Mouse (Mus musculus) intestine, postnatal 0 days (tissue): ENCODE results near the gene Tas2r134. TPM values are rescaled to one million over a fixed set of nuclear protein-coding genes. Genes with fewer than 3 reads are reported as not detected.

Source experiments
- ATAC-seq: fragments of 200-750 bp; cut with Nextera tagmentation; 2 replicates; pipeline ENCODE4 v1.8.0; 2017; ENCODE audit warnings: mild to moderate bottlenecking, moderate TSS enrichment, moderate library complexity
- H3K27ac ChIP-seq: fragments of 300-500 bp; sonication (generic); 2 replicates; pipeline ENCODE4 v1.5.1; 2014; ENCODE audit warnings: mild to moderate bottlenecking, low read depth, low read length, moderate library complexity
- H3K27me3 ChIP-seq: fragments of 300-500 bp; sonication (generic); replicated peaks from 2 replicates; pipeline ENCODE4 v1.6.1; 2014; ENCODE audit warnings: low read length, mixed read lengths; ENCODE audit not compliant: control insufficient read depth, insufficient read depth
- H3K36me3 ChIP-seq: fragments of 300-500 bp; sonication (generic); 2 replicates; pipeline ENCODE4 v1.6.1; 2014; ENCODE audit warnings: mild to moderate bottlenecking, moderate library complexity; ENCODE audit not compliant: control insufficient read depth, insufficient read depth
- H3K4me1 ChIP-seq: fragments of 300-500 bp; sonication (generic); replicated peaks from 2 replicates; pipeline ENCODE4 v1.6.1; 2014; ENCODE audit warnings: antibody characterized with exemption, low read length, mixed read lengths; ENCODE audit not compliant: control insufficient read depth, insufficient read depth
- H3K4me2 ChIP-seq: fragments of 300-500 bp; sonication (generic); replicated peaks from 2 replicates; pipeline ENCODE4 v1.6.1; 2014; ENCODE audit warnings: low read depth, mild to moderate bottlenecking, moderate library complexity
- H3K4me3 ChIP-seq: fragments of 300-500 bp; sonication (generic); 2 replicates; pipeline ENCODE4 v1.5.1; 2014; ENCODE audit warnings: low read depth, low read length
- H3K9ac ChIP-seq: fragments of 300-500 bp; sonication (generic); 2 replicates; pipeline ENCODE4 v1.6.1; 2014; ENCODE audit warnings: mild to moderate bottlenecking, low read depth, low read length
- H3K9me3 ChIP-seq: fragments of 300-500 bp; sonication (generic); 2 replicates; pipeline ENCODE4 v1.6.1; 2016; ENCODE audit warnings: mixed run types; ENCODE audit not compliant: control insufficient read depth
- CTCF ChIP-seq: sonication (generic); IDR thresholded peaks from 2 replicates; pipeline ENCODE4 v1.5.1; 2016; ENCODE audit warnings: low read depth, mild to moderate bottlenecking, control low read depth, antibody characterized with exemption, moderate library complexity
- WGBS: fragments of 180-500 bp; shearing (Covaris S2); extraction: QIAGEN DNeasy Blood & Tissue Kit; methylation state at CpG from one replicate; pipeline ENCODE4 v1.1.7; 2014; 5-methylcytosine and 5-hydroxymethylcytosine counted together
- polyA plus RNA-seq: library from polyadenylated mRNA; unstranded; fragments of >200 nt; fragmentation: Nextera tagmentation; extraction: Ambion mirVana; gene quantifications from 2 replicates; pipeline ENCODE4 v1.2.1, GENCODE M21; 2015

Gene Tas2r134
- not detected in 2 replicates for polyA plus RNA-seq

DNA sequence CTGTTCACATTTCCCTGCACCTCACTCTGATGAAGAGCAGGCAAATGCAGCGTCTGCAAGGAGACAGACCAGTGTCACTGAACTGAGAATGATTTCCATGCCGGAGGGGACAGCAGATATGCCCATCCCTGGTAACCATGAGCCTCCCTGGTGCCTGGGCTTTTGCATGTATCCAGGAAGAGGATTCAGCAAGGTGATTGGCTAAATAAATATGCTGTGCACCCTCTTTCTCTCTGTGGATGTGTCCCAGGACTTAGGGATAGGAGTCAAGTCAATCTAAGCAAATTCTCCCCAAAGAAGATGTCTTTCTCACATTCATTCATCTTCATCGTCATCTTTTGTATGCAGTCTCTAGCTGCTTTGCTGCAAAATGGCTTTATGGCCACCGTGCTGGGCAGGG is at the start of gene Tas2r134:
Gene Tas2r134 (plus strand): TSS at position 301 of the 400 bp plus-strand sequence.
- Histone ChIP-seq H3K9ac (no peak within 1 kb of the TSS), H3K27me3 (no peaks in the 10 kb centered on the region), H3K27ac (no peak within 1 kb of the TSS), H3K36me3 (no peaks in the 10 kb centered on the region), H3K9me3 (no peaks in the 10 kb centered on the region), H3K4me2 (no peak within 1 kb of the TSS), H3K4me1 (no peaks in the 10 kb centered on the region), H3K4me3 (no peak within 1 kb of the TSS)
- 79% methylated on average over 4 of the region's 4 CpGs for WGBS
- TF ChIP-seq CTCF, result no peak
- no peak for ATAC-seq

DNA sequence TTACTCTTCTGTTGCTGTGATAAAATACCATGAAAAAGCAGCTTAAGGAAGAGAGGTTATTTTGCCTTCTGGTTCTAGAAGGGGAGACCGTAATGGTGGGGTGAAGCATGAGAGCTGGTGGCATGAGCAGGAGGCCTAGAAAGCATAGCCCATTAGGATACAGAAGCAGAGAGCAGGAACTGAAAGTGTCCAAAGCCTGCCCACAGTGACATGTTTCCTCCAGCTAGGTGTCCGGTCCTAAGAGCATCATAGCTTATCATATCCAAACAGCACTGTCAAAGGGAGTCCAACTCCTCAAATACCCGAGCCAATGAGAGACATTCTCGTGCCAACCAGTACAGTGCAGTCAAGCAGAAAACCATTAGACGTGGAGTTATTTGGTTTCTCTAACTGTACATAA is 47.5 kb upstream of the Tas2r134 start:
- Histone ChIP-seq H3K4me3 (no peak overlapping the region), H3K4me2 (no peak overlapping the region), H3K27me3 (no peaks in the 10 kb centered on the region), H3K9me3 (no peaks in the 10 kb centered on the region), H3K4me1 (no peaks in the 10 kb centered on the region), H3K36me3 (no peaks in the 10 kb centered on the region), H3K9ac (no peak overlapping the region), H3K27ac (no peak overlapping the region)
- TF ChIP-seq CTCF, result no peak
- ATAC-seq, result no peak
- 80% methylated on average over 5 of the region's 5 CpGs for WGBS

DNA sequence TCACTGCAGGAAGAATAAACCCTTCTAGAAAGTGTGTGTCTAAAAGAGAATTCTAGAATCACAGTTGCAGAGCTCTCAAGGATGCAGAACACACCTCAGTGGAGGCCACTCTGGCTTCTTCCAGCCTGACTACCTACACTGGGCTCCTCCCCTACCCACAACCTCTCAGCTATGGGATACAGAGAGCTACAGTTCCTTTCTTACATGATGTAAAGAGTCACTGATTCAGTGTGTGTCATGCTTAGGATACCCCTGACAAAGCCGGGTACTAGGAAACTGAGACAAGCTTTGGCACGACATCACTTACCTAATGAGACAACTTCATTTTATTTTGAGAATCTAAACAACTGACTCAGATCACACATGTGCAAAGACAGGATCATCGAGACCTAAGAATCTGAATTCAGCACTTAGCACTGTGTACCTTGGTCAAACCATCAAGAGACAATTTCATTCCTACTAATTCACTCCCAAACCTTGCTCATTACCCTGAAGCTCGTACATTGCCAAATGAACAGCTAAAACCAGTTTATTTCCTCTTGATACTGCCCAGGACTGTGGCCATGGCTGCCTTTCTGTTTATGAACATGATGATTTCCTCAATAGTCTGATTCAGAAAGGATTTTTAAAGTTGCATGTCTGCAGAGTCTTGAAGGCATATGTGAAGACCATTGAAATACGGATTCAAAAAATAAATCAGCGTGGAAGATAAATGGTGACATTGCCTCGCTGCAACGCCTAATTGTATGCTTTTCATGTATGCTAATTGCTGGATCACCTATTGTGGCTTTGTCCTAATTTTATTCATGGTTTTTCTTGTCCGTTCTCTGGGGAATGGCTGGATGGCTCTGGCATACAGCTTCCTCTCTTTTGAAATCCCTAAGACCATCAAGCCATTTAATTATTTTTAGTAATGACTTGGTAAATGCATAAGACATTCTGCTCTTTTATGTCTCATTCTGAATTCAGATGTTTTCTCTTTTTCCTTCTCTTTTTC is 43.0 kb upstream of the Tas2r134 start:
- TF ChIP-seq CTCF, result no peak

DNA sequence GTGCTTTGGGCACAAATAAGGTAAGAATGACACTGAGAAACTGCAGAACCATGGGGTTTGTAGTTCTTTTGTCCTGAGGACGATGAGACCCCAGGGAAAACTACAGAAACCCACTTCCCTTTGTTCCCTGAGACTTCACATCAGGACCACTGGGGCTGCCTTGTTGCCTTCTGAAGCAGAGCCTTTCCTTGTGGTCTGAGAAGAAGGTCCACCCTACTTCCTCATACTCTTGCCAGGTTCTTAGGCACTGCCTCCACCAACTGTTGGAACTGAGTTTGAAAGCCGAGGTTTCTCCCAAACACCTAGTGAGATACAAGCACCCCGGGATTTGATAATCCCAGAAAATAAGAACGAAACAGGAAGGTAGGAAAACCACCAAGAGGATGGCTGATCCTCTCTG is 39.0 kb upstream of the Tas2r134 start:
- H3K4me1 ChIP-seq, result no peaks in the 10 kb centered on the region
- H3K27me3 ChIP-seq, result no peaks in the 10 kb centered on the region
- H3K9me3 ChIP-seq, result no peaks in the 10 kb centered on the region
- H3K4me2 ChIP-seq, result no peak overlapping the region
- 86% methylated on average over 4 of the region's 4 CpGs for WGBS
- H3K4me3 ChIP-seq, result no peak overlapping the region
- H3K36me3 ChIP-seq, result no peaks in the 10 kb centered on the region
- H3K27ac ChIP-seq, result no peak overlapping the region
- no peak for ATAC-seq
- no peak overlapping the region for H3K9ac ChIP-seq
- no peak for TF ChIP-seq CTCF

More for the DNA sequence above, 43.0 kb upstream of the Tas2r134 start:
- Histone ChIP-seq H3K27me3 (no peaks in the 10 kb centered on the region), H3K27ac (no peak overlapping the region), H3K36me3 (no peaks in the 10 kb centered on the region), H3K9me3 (no peaks in the 10 kb centered on the region), H3K4me1 (no peaks in the 10 kb centered on the region), H3K4me2 (no peak overlapping the region), H3K4me3 (no peak overlapping the region), H3K9ac (no peak overlapping the region)
- 84% methylated on average over 9 of the region's 9 CpGs for WGBS
- no peak for ATAC-seq

DNA sequence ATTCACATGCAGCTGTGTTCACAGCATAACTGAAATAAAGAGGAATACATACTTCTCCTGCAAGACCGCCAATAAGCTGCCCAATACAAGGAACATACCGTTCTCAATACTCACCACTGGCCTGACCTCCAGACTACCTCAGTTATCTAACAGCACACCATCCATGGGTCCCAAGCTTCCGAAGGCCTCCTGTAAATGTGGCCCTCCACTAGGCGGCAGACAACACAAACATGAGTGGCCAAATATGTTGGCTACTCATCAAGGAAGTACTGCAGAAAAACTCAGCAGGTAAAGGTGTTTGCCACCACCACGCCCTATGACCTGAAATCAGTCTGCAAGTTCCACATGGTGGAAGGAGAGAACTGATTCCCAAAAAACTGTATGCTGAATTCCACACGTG is 38.4 kb upstream of the Tas2r134 start:
- no peaks in the 10 kb centered on the region for H3K4me1 ChIP-seq
- no peak overlapping the region for H3K9ac ChIP-seq
- no peaks in the 10 kb centered on the region for H3K27me3 ChIP-seq
- no peaks in the 10 kb centered on the region for H3K36me3 ChIP-seq
- TF ChIP-seq CTCF, result peak; percentile 63
- H3K4me3 ChIP-seq, result no peak overlapping the region
- ATAC-seq, result no peak
- no peak overlapping the region for H3K27ac ChIP-seq
- H3K4me2 ChIP-seq, result no peak overlapping the region
- WGBS, result 65% methylated on average over 6 of the region's 6 CpGs
- H3K9me3 ChIP-seq, result no peaks in the 10 kb centered on the region

DNA sequence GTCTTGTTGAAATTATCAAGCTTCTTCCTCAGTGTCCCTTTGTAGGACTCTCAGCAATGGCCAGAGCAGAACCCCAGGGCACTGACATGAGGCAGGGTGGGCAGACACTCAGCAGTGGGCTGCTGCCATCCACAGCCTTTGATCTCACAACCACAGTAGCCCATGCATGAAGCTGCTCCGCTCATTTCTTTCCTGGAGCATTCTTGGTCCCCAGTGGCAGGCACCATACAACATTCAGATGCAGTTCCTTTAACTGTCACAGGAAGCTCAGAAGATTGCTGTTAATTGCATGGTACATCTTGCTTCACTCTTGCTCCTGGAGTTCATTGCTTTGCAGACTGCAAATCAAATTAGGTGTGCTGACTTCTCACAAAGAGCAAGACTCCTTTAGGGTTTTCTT is 37.7 kb upstream of the Tas2r134 start:
- H3K36me3 ChIP-seq, result no peaks in the 10 kb centered on the region
- no peak for ATAC-seq
- H3K4me2 ChIP-seq, result no peak overlapping the region
- TF ChIP-seq CTCF, result no peak
- H3K27me3 ChIP-seq, result no peaks in the 10 kb centered on the region
- WGBS, result 83% methylated on average over 1 of the region's 1 CpGs
- H3K9ac ChIP-seq, result no peak overlapping the region
- H3K9me3 ChIP-seq, result no peaks in the 10 kb centered on the region
- H3K4me1 ChIP-seq, result no peaks in the 10 kb centered on the region
- no peak overlapping the region for H3K27ac ChIP-seq
- no peak overlapping the region for H3K4me3 ChIP-seq
